Mouse (Mus musculus) thymus, adult 2 months (tissue): ENCODE results near the gene Slc36a1.

ENCODE experiments used
- CTCF ChIP-seq: fragments of 200-500 bp; IDR thresholded peaks from 2 replicates; pipeline ENCODE4 v1.5.1; 2012; ENCODE audit warnings: mild to moderate bottlenecking, control low read depth, low read length, moderate library complexity, borderline replicate concordance; ENCODE audit not compliant: control insufficient read depth, poor library complexity, insufficient read depth; ENCODE audit errors: extremely low read depth
- POLR2A ChIP-seq: fragments of 200-500 bp; IDR thresholded peaks from 2 replicates; pipeline ENCODE4 v1.6.1; 2012; ENCODE audit warnings: mild to moderate bottlenecking, low read length, control low read depth, moderate library complexity; ENCODE audit not compliant: control insufficient read depth, poor library complexity, insufficient read depth; ENCODE audit errors: extremely low read depth

DNA sequence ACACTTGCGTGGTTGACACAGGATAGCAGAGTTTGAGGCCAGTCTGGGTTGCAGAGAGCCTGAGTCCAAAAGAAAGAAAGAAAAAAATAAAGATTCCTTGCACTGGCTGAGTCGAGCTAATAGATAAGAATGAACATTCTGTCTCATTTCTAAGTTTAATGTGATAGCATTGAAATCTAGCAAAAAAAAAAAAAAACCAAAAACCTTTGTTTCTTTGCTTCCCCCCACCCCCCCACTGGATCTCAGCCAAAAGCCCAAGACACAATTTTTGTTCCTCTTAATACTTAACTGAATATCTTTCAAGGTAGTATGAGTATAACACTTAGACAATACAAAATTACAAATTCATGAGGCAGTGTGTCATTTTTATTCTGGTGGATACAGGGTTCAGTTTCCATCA, 4.9 kb downstream of the Slc36a1 start:
- TF ChIP-seq CTCF (no peak), POLR2A (no peak)
